Mouse (Mus musculus) limb, embryonic 12.5 days (tissue): ENCODE results near the gene Adamtsl4. TPM values are rescaled to one million over a fixed set of nuclear protein-coding genes. Genes with fewer than 3 reads are reported as not detected.

Experiments used
- ATAC-seq: fragments of 200-750 bp; cut with Nextera tagmentation; 2 replicates; pipeline ENCODE4 v1.8.0; 2017; ENCODE audit warnings: low read depth, moderate TSS enrichment; ENCODE audit not compliant: insufficient number of reproducible peaks, insufficient read depth, low FRiP score, low TSS enrichment
- H3K27ac ChIP-seq: fragments of 300-500 bp; sonication (generic); 2 replicates; pipeline ENCODE4 v1.5.1; 2016; ENCODE audit warnings: mild to moderate bottlenecking, moderate library complexity
- H3K27me3 ChIP-seq: fragments of 300-500 bp; sonication (generic); 2 replicates; pipeline ENCODE4 v1.6.1; 2016; ENCODE audit warnings: mild to moderate bottlenecking, moderate library complexity
- H3K36me3 ChIP-seq: fragments of 300-500 bp; sonication (generic); 2 replicates; pipeline ENCODE4 v1.6.1; 2016; ENCODE audit warnings: mild to moderate bottlenecking, moderate library complexity
- H3K4me1 ChIP-seq: fragments of 300-500 bp; sonication (generic); replicated peaks from 2 replicates; pipeline ENCODE4 v1.6.1; 2016
- H3K4me2 ChIP-seq: fragments of 300-500 bp; sonication (generic); 2 replicates; pipeline ENCODE4 v1.6.1; 2016; ENCODE audit warnings: mild to moderate bottlenecking, moderate library complexity
- H3K4me3 ChIP-seq: fragments of 300-500 bp; sonication (generic); replicated peaks from 2 replicates; pipeline ENCODE4 v1.5.1; 2016; ENCODE audit warnings: mild to moderate bottlenecking
- H3K9ac ChIP-seq: fragments of 300-500 bp; sonication (generic); replicated peaks from 2 replicates; pipeline ENCODE4 v1.6.1; 2016; ENCODE audit warnings: mild to moderate bottlenecking, moderate library complexity
- H3K9me3 ChIP-seq: fragments of 300-500 bp; sonication (generic); 2 replicates; pipeline ENCODE4 v1.6.1; 2016; ENCODE audit warnings: mild to moderate bottlenecking, moderate library complexity
- WGBS: fragments of 180-500 bp; shearing (Covaris S2); methylation state at CpG from one replicate; pipeline ENCODE4 v1.1.7; 2016; 5-methylcytosine and 5-hydroxymethylcytosine counted together
- polyA plus RNA-seq: library from polyadenylated mRNA; unstranded; fragments of >200 nt; fragmentation: Nextera tagmentation; extraction: Ambion mirVana; gene quantifications from 2 replicates; pipeline ENCODE4 v1.2.1, GENCODE M21; 2016

Adamtsl4 gene
- polyA plus RNA-seq, 1 experiment from 2014 or later: 0.71 TPM

DNA sequence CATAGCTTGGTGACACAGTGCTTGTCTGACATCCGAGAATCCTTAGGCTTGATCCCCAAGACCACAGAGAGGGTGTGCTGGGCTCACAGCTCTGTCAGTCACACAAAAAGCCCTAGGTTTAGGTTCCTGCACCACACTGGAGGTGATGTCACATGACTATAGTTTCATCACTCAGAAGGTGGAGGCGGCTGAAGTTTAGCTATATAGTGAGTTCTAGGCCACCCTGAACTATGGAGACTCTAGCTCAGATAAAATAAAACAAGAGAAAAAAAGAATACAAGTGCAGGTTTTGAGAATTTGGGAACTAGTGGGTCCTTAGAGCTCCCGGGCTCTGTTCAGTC lies 36.7 kb downstream of the Adamtsl4 start:
- Histone ChIP-seq H3K4me1 (peaks cover 19% of the 10 kb centered on the region), H3K27ac (no peak overlapping the region), H3K36me3 (no peaks in the 10 kb centered on the region), H3K9me3 (no peaks in the 10 kb centered on the region), H3K9ac (no peak overlapping the region), H3K4me3 (no peak overlapping the region), H3K4me2 (no peak overlapping the region), H3K27me3 (no peaks in the 10 kb centered on the region)
- ATAC-seq: no peak
- WGBS: 85% methylated on average over 3 of the region's 3 CpGs

DNA sequence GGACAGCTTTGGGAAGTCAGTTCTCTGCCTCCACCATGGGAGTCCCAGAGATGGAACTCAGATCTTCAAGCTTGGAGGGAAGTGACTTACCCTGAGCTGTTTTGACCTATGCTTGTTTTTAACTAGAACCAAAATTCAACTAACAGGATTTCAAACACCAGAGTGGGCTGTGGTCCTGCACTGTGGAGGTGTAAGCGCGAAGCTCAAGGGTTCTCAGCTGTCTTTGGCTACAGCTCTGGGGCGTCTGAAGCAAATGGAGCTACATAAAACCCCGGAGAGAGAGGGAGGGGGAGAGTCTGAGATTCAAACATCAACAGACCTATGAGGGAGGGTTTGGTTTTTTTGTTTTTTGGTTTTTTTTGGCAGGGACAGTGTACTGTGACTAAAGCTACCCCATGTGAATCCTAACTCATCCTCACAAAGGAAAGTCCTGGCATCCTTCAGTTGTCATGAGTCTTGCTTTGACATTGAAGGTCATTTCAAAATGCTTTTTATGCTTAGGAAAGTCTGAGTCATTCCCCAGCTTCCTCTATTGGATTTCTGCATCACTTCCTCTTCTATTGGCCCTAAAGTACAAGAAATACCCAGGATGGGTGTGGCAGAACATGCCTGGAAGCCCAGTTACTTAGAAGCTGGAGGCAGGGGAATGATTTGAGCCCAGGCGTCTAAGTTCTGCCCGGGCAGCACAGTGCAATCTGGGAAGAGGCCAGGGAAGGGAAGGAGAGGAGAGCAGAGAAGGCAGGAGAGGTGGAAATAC lies 37.3 kb downstream of the Adamtsl4 start:
- no peak overlapping the region for H3K9ac ChIP-seq
- no peak overlapping the region for H3K27ac ChIP-seq
- H3K4me2 ChIP-seq: no peak overlapping the region
- no peaks in the 10 kb centered on the region for H3K36me3 ChIP-seq
- no peaks in the 10 kb centered on the region for H3K27me3 ChIP-seq
- ATAC-seq: no peak
- peaks cover 19% of the 10 kb centered on the region for H3K4me1 ChIP-seq
- H3K9me3 ChIP-seq: no peaks in the 10 kb centered on the region
- no peak overlapping the region for H3K4me3 ChIP-seq
- WGBS: 68% methylated on average over 6 of the region's 6 CpGs

DNA sequence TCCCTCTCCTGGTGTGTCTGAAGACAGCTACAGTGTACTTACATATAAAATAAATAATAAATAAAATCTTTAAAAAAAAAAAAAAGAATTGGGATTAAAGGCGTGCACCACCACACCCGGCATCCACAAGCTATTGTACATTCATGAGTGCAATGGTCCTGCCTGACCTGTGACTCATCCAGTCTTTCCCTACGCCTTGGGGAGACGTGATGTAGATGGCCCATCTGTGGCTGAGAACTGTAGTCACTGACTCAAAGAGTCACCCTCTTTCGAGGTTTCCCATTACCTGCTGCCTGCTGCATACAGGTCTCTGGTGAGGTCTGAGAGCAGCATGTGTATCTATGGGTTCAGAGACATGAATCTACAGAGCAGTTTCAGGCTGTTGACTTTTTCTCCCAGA lies 39.7 kb downstream of the Adamtsl4 start:
- no peak overlapping the region for H3K4me3 ChIP-seq
- 94% methylated on average over 5 of the region's 5 CpGs for WGBS
- no peaks in the 10 kb centered on the region for H3K9me3 ChIP-seq
- 0 out of 2 replicates have a peak, but pooled peaks cover 3% of the 10 kb centered on the region for H3K36me3 ChIP-seq
- no peaks in the 10 kb centered on the region for H3K27me3 ChIP-seq
- no peak overlapping the region for H3K4me2 ChIP-seq
- H3K27ac ChIP-seq: no peak overlapping the region
- ATAC-seq: no peak
- H3K9ac ChIP-seq: no peak overlapping the region
- H3K4me1 ChIP-seq: peaks cover 10% of the 10 kb centered on the region

DNA sequence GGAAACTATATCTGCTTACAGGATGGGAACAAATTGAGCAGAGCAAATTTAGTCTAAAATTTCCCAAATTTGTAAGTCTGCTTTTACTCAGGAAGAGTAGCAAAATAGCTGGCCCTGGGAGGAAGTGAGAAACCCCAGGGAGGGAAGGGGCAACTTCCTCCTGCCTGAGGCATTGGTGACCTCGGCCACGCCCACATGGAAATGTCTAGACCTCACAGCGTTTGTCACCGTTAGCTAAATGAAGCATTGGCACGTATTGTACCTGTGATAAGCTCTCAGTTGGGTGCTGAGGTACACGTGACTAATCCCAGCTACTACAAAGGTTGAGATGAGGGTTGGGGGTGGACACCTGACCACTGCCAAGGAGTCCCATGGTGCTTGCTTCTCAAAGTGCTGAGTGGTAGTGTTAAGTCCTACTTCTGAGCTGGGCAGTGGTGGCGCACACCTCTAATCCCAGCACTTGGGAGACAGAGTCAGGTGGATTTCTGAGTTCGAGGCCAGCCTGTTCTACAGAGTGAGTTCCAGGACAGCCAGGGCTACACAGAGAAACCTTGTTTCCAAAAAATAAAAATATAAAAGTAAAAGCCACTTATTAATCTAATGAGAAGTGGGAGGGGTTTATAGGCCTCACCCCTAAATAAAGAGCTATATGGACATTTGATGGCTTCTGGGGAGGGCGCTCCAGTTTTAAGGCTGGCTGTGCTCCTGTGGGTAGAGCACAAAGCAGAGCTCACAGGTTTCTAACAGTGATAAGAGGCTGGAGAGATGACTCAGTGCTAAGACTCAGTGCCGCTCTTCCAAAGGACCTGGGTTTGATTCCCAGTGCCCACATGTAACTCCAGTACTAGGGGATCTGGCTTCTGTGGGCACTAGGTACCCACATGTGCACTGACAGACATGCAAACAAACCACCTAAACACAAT lies 42.1 kb downstream of the Adamtsl4 start:
- no peaks in the 10 kb centered on the region for H3K4me1 ChIP-seq
- no peaks in the 10 kb centered on the region for H3K27me3 ChIP-seq
- no peak overlapping the region for H3K27ac ChIP-seq
- no peak overlapping the region for H3K4me2 ChIP-seq
- peaks cover 11% of the 10 kb centered on the region for H3K36me3 ChIP-seq
- no peak overlapping the region for H3K9ac ChIP-seq
- 58% methylated on average over 10 of the region's 10 CpGs for WGBS
- H3K9me3 ChIP-seq: no peaks in the 10 kb centered on the region
- no peak for ATAC-seq
- no peak overlapping the region for H3K4me3 ChIP-seq

DNA sequence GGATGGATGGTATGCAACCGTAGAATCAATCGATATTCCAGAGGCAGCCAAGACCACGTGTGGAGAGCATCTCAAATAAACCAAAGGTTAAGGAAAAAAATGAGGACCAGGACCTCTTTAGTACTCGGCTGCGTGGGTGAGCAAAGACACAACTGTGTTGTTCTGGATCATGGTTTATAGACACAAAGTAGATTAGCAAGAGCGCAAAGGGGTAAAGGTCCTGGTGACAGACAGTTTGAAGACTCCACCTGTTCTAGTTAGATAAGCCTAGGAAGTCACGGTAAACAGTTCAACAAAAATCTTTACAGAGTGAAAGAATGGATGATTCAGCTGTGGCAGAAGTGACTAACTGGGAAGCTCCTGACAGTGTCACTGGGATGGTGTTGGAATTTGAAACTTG lies 44.6 kb downstream of the Adamtsl4 start:
- H3K36me3 ChIP-seq: peaks cover 36% of the 10 kb centered on the region
- no peak overlapping the region for H3K9ac ChIP-seq
- ATAC-seq: no peak
- WGBS: 90% methylated on average over 7 of the region's 7 CpGs
- H3K9me3 ChIP-seq: no peaks in the 10 kb centered on the region
- no peak overlapping the region for H3K4me2 ChIP-seq
- H3K27ac ChIP-seq: no peak overlapping the region
- no peaks in the 10 kb centered on the region for H3K27me3 ChIP-seq
- no peak overlapping the region for H3K4me3 ChIP-seq
- H3K4me1 ChIP-seq: no peaks in the 10 kb centered on the region

DNA sequence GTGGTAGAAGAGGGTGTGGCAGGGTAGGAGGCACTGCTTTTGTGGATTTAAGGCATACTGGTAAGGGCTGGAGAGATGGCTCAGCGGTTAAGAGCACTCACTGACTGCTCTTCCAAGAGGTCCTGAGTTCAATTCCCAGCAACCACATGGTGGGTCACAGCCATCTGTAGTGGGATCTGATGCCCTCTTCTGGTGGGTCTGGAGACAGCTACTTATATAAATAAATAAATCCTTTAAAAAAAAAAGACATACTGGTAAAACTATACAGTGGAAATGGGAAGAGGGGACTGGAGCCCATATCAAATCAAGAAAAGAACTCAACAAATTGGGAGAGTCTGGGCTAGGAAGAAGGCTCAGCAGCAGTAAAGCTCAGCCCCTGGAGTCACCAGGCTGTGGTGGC lies 48.0 kb downstream of the Adamtsl4 start:
- Histone ChIP-seq H3K27me3 (no peaks in the 10 kb centered on the region), H3K9me3 (no peaks in the 10 kb centered on the region), H3K4me2 (no peak overlapping the region), H3K4me1 (no peaks in the 10 kb centered on the region), H3K27ac (no peak overlapping the region), H3K9ac (no peak overlapping the region), H3K36me3 (peaks cover 70% of the 10 kb centered on the region), H3K4me3 (no peak overlapping the region)
- no peak for ATAC-seq
- WGBS: 96% methylated on average over 1 of the region's 1 CpGs

DNA sequence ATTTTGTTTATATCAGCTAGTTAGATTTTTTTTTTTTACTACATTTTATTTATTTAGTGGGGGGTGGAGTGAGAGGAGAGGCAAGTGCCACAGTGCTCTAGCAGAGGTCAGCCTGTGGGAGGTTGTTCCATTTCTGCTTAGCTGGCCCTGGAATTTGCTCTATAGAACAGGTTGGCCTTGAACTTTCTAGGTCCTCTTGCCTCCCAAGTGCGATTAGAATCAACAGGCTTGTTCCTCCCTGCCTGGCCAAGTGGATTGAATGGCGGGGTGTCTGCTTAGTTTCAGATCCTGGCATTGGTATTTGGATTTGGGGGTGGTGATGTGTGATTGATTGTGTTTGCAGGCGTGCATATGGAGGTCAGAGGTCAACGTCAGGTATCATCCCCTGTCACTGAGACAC lies 51.6 kb downstream of the Adamtsl4 start:
- 75% methylated on average over 4 of the region's 4 CpGs for WGBS
- no peak for ATAC-seq
- Histone ChIP-seq H3K27ac (no peak overlapping the region), H3K9ac (no peak overlapping the region), H3K4me1 (no peaks in the 10 kb centered on the region), H3K9me3 (no peaks in the 10 kb centered on the region), H3K4me3 (no peak overlapping the region), H3K36me3 (peaks cover 95% of the 10 kb centered on the region), H3K4me2 (no peak overlapping the region), H3K27me3 (no peaks in the 10 kb centered on the region)

DNA sequence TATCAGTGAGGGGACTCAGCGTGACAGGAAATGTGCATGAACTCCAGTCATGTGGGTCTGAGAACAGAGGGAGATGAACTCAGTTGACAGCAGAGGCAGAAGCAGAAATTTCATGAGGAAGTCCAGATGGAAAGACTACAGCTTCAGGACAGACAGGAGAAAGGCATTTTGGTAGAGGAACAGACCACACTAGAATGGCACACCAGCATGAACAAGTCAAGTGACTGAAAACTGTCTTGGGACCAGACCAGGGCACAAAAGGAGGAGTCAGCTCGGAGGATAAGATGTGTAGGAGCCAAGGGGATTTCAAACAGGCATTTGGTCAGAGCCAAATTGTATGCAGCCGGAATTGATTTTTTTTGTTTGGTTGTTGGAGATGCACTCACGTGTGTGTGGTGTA lies 52.1 kb downstream of the Adamtsl4 start:
- H3K9ac ChIP-seq: no peak overlapping the region
- no peaks in the 10 kb centered on the region for H3K9me3 ChIP-seq
- H3K4me1 ChIP-seq: no peaks in the 10 kb centered on the region
- H3K36me3 ChIP-seq: peaks cover 99% of the 10 kb centered on the region
- ATAC-seq: no peak
- no peak overlapping the region for H3K4me3 ChIP-seq
- no peak overlapping the region for H3K4me2 ChIP-seq
- WGBS: 85% methylated on average over 4 of the region's 4 CpGs
- H3K27me3 ChIP-seq: no peaks in the 10 kb centered on the region
- no peak overlapping the region for H3K27ac ChIP-seq

DNA sequence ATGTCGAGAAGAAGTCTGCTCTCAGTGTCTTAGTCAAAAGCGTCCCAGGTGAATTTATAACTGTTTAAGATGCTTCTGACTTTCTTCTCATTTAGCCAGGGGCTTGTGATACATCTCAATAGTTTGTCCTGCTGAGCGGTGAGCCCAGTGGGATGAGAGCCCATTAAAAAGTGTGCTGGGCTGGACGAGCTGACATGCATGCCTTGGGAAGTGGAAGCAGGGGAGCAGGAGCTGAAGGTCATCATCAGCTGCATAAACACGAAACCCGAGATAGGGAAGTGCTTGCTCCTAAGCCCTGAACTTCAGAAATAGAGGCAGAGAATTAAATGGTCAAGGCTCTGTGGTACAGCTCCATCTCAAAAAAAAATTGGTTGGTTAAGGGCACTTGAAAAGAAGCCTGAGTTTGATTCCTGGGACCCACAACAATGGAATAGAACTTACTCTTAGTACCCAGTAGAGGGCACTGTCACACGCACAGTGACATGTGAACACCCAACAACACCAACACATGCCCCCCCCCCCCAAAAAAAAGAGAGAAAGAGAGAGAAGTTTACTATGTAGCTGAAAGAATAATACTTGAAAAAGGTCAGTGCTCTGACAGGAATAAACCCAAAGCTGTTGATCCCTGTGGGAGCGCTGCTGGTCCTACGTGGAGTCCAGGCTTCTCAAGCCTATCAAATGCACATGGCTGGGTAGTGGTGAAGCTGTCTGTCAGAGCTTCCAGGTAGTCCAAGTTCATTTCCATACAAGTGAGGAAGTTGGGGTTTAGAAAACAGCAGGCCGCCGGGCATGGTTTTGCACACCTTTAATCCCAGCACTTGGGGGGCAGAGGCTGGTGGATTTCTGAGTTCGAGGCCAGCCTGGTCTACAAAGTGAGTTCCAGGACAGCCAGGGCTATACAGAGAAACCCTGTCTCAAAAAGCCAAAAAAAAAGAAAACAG lies 54.8 kb downstream of the Adamtsl4 start:
- H3K9ac ChIP-seq: no peak overlapping the region
- H3K9me3 ChIP-seq: no peaks in the 10 kb centered on the region
- H3K4me3 ChIP-seq: no peak overlapping the region
- no peaks in the 10 kb centered on the region for H3K4me1 ChIP-seq
- H3K4me2 ChIP-seq: no peak overlapping the region
- H3K27ac ChIP-seq: peak overlapping the region; percentile 5; the same call in 1 of the 2 replicates
- WGBS: 81% methylated on average over 12 of the region's 12 CpGs
- no peaks in the 10 kb centered on the region for H3K27me3 ChIP-seq
- ATAC-seq: no peak
- H3K36me3 ChIP-seq: peaks cover 100% of the 10 kb centered on the region

DNA sequence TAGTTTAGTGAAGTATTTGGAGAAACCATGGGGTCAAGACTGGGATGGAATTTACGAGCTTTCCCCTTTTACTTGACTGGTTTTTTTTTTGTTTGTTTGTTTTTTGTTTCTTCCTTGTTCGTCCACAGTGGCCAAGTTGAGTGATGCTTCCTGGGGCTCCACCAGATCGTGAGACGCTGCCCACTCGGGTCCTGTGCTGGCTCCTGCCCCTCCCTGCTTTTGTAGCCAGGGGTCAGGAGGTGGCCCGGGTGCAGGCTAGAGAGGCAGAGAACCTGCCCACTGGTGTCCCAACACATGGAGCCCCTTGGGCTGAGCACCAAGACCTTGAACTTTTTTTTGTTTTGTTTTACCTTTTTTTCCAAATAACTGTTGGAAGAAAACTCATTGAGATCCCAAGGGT lies 56.4 kb downstream of the Adamtsl4 start:
- peaks cover 1% of the 10 kb centered on the region for H3K4me1 ChIP-seq
- H3K27ac ChIP-seq: no peak overlapping the region
- no peak overlapping the region for H3K9ac ChIP-seq
- H3K4me3 ChIP-seq: no peak overlapping the region
- H3K9me3 ChIP-seq: no peaks in the 10 kb centered on the region
- no peak for ATAC-seq
- no peaks in the 10 kb centered on the region for H3K27me3 ChIP-seq
- 77% methylated on average over 6 of the region's 6 CpGs for WGBS
- peaks cover 99% of the 10 kb centered on the region for H3K36me3 ChIP-seq
- no peak overlapping the region for H3K4me2 ChIP-seq

DNA sequence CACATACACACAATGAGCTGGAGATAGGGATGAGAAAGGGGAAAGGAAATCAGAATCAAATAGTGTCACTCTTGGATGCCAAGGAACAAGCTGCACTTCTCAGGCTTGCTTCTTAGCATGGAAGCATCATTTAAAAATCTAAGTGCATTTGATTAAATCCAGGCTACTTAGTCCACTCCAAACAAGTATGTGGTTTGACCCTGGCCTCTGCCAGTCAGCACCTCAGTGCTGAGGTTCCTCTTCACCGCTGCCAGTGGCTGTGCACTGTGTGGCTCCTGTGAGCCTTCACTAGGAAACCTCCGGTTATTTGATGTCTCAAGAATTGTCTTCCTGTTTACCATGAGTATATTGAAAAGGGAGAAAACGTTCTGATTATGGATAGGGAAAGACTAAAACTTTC lies 56.9 kb downstream of the Adamtsl4 start:
- Histone ChIP-seq H3K9ac (no peak overlapping the region), H3K36me3 (peaks cover 97% of the 10 kb centered on the region), H3K27ac (no peak overlapping the region), H3K27me3 (no peaks in the 10 kb centered on the region), H3K4me2 (no peak overlapping the region), H3K4me3 (no peak overlapping the region), H3K9me3 (no peaks in the 10 kb centered on the region), H3K4me1 (peaks cover 6% of the 10 kb centered on the region)
- no peak for ATAC-seq
- 81% methylated on average over 3 of the region's 3 CpGs for WGBS
